Mouse (Mus musculus) myocyte (in vitro differentiated cells): ENCODE measurements around the gene Eif3a. TPM values are rescaled to one million over a fixed set of nuclear protein-coding genes. Genes with fewer than 3 reads are reported as not detected.

ENCODE experiments used
- H3K27me3 ChIP-seq: one replicate; pipeline ENCODE4 v1.6.1; 2011; ENCODE audit not compliant: control insufficient read depth, insufficient read depth, insufficient read length
- H3K36me3 ChIP-seq: one replicate; pipeline ENCODE4 v1.6.1; 2011; ENCODE audit not compliant: control insufficient read depth, insufficient read depth
- H3K4me2 ChIP-seq: one replicate; pipeline ENCODE4 v1.6.1; 2011; ENCODE audit warnings: low read depth, control low read depth
- H3K4me3 ChIP-seq: one replicate; pipeline ENCODE4 v1.5.1; 2011; ENCODE audit warnings: mild to moderate bottlenecking, control low read depth, moderate library complexity
- H3K79me2 ChIP-seq: one replicate; pipeline ENCODE4 v1.6.1; 2011; ENCODE audit not compliant: control insufficient read depth, insufficient read depth
- H3ac ChIP-seq: one replicate; pipeline ENCODE4 v1.6.1; 2011; ENCODE audit not compliant: control insufficient read depth, insufficient read length
- CEBPB ChIP-seq: IDR thresholded peaks from 2 replicates; pipeline ENCODE4 v1.6.1; 2011; ENCODE audit warnings: mild to moderate bottlenecking, moderate library complexity; ENCODE audit not compliant: poor library complexity, insufficient read depth, severe bottlenecking
- E2F4 ChIP-seq: IDR thresholded peaks from one replicate; pipeline ENCODE4 v1.6.1; 2011; ENCODE audit warnings: mild to moderate bottlenecking, control low read depth, moderate library complexity; ENCODE audit not compliant: insufficient read depth
- MAX ChIP-seq: IDR thresholded peaks from one replicate; pipeline ENCODE4 v1.6.1; 2011; ENCODE audit warnings: low read depth, mild to moderate bottlenecking, control low read depth
- MYOD1 ChIP-seq, 3 experiments: IDR thresholded peaks; one replicate each; pipeline ENCODE4 v1.6.1; 2011; ENCODE audit warnings: control low read depth in 2 of 3, low read depth in 2 of 3, mild to moderate bottlenecking in 2 of 3, moderate library complexity in 1 of 3; ENCODE audit not compliant: insufficient read length in 2 of 3, control insufficient read depth in 1 of 3
- MYOG ChIP-seq, 3 experiments: IDR thresholded peaks; one replicate each; pipeline ENCODE4 v1.6.1; 2011; ENCODE audit warnings: control low read depth in 2 of 3, low read depth in 2 of 3, mild to moderate bottlenecking in 2 of 3; ENCODE audit not compliant: insufficient read length in 2 of 3, control insufficient read depth in 1 of 3, insufficient read depth in 1 of 3
- POLR2A ChIP-seq: IDR thresholded peaks from one replicate; pipeline ENCODE4 v1.6.1; 2011; ENCODE audit warnings: low read depth, mild to moderate bottlenecking, control low read depth, moderate library complexity; ENCODE audit not compliant: insufficient read length
- POLR2AphosphoS2 ChIP-seq: IDR thresholded peaks from one replicate; pipeline ENCODE4 v1.6.1; 2011; ENCODE audit warnings: low read depth, control low read depth; ENCODE audit not compliant: insufficient read length
- REST ChIP-seq: IDR thresholded peaks from one replicate; pipeline ENCODE4 v1.6.1; 2011; ENCODE audit warnings: mild to moderate bottlenecking, control low read depth, moderate library complexity; ENCODE audit not compliant: insufficient read depth, insufficient read length
- SRF ChIP-seq: IDR thresholded peaks from one replicate; pipeline ENCODE4 v1.6.1; 2011; ENCODE audit warnings: low read depth; ENCODE audit not compliant: control insufficient read depth, insufficient read length
- TCF12 ChIP-seq: IDR thresholded peaks from one replicate; pipeline ENCODE4 v1.6.1; 2011; ENCODE audit warnings: mild to moderate bottlenecking, control low read depth; ENCODE audit not compliant: poor library complexity, insufficient read depth, severe bottlenecking
- TCF3 ChIP-seq: IDR thresholded peaks from one replicate; pipeline ENCODE4 v1.6.1; 2011; ENCODE audit warnings: low read depth, control low read depth; ENCODE audit not compliant: insufficient read length
- USF1 ChIP-seq: IDR thresholded peaks from one replicate; pipeline ENCODE4 v1.6.1; 2011; ENCODE audit warnings: low read depth, mild to moderate bottlenecking, control low read depth, moderate library complexity
- polyA plus RNA-seq: library from polyadenylated mRNA; unstranded; fragments of >200 nt; fragmentation: generic; extraction: Trizol; gene quantifications from one replicate; pipeline ENCODE4 v1.2.1, GENCODE M21; 2012; ENCODE audit warnings: missing spikeins

Gene Eif3a
- polyA plus RNA-seq, 1 experiment, result 67.9 TPM

GRCm38 (mm10) chr19:60782034-60782433 lies 8.4 kb downstream of the Eif3a start:
- Histone ChIP-seq H3K36me3 (peaks cover 54% of the 10 kb centered on the region), H3ac (no peak overlapping the region), H3K4me3 (no peak overlapping the region), H3K27me3 (no peaks in the 10 kb centered on the region), H3K79me2 (peaks cover 94% of the 10 kb centered on the region), H3K4me2 (no peak overlapping the region)
- TF ChIP-seq MYOD1 (IDR thresholded peaks at IDR 0.05; ENCODE audit: control insufficient read depth in 1 of 3, insufficient read length in 2 of 3, low read depth in 2 of 3), result no peak
- TF ChIP-seq TCF3, result no peak
- no peak for TF ChIP-seq POLR2AphosphoS2
- TF ChIP-seq CEBPB, result peak; percentile 41; the same call in 1 of the 2 replicates
- TF ChIP-seq E2F4, result no peak

- Histone ChIP-seq H3K79me2 (peaks cover 51% of the 10 kb centered on the region), H3K4me2 (no peak overlapping the region), H3K4me3 (no peak overlapping the region), H3ac (no peak overlapping the region), H3K36me3 (peaks cover 89% of the 10 kb centered on the region), H3K27me3 (no peaks in the 10 kb centered on the region)
- TF ChIP-seq TCF12, result no peak
- TF ChIP-seq SRF, result no peak
- TF ChIP-seq USF1, result no peak
- TF ChIP-seq E2F4, result no peak
- no peak for TF ChIP-seq MAX
- no peak for TF ChIP-seq MYOD1 (IDR thresholded peaks at IDR 0.05; ENCODE audit: control insufficient read depth in 1 of 3, insufficient read length in 2 of 3, low read depth in 2 of 3)
- TF ChIP-seq POLR2A, result no peak
These were observed 17.1 kb downstream of the Eif3a start for GRCm38 (mm10) chr19:60773366-60773765.

- Histone ChIP-seq H3ac (no peak overlapping the region), H3K36me3 (peaks cover 29% of the 10 kb centered on the region), H3K4me3 (no peak overlapping the region), H3K79me2 (no peaks in the 10 kb centered on the region), H3K4me2 (no peak overlapping the region), H3K27me3 (no peaks in the 10 kb centered on the region)
- TF ChIP-seq POLR2A (no peak), POLR2AphosphoS2 (peak; percentile 41)
These were observed 31.3 kb downstream of the Eif3a start for GRCm38 (mm10) chr19:60758896-60759835.

GRCm38 (mm10) chr19:60757099-60757785 lies 33.2 kb downstream of the Eif3a start:
- H3K4me3 ChIP-seq, result peak overlapping the region; percentile 14
- no peaks in the 10 kb centered on the region for H3K79me2 ChIP-seq
- peaks cover 10% of the 10 kb centered on the region for H3K36me3 ChIP-seq
- no peaks in the 10 kb centered on the region for H3K27me3 ChIP-seq
- TF ChIP-seq MAX (no peak), REST (no peak), POLR2A (peak; percentile 1), MYOG (IDR thresholded peaks at IDR 0.05; ENCODE audit: control insufficient read depth in 1 of 3, insufficient read depth in 1 of 3, insufficient read length in 2 of 3, low read depth in 2 of 3) (no peak), CEBPB (no peak)
- peak overlapping the region; percentile 14 for H3ac ChIP-seq
- H3K4me2 ChIP-seq, result peak overlapping the region; percentile 89

- peak overlapping the region; percentile 14 for H3ac ChIP-seq
- H3K27me3 ChIP-seq, result no peaks in the 10 kb centered on the region
- H3K79me2 ChIP-seq, result no peaks in the 10 kb centered on the region
- peaks cover 6% of the 10 kb centered on the region for H3K36me3 ChIP-seq
- no peak for TF ChIP-seq TCF12
- TF ChIP-seq MYOD1 (IDR thresholded peaks at IDR 0.05; ENCODE audit: control insufficient read depth in 1 of 3, insufficient read length in 2 of 3, low read depth in 2 of 3), result no peak
- TF ChIP-seq MYOG (IDR thresholded peaks at IDR 0.05; ENCODE audit: control insufficient read depth in 1 of 3, insufficient read depth in 1 of 3, insufficient read length in 2 of 3, low read depth in 2 of 3), result no peak
- TF ChIP-seq POLR2AphosphoS2, result peak; percentile 63
- no peak for TF ChIP-seq MAX
- no peak for TF ChIP-seq E2F4
- no peak for TF ChIP-seq TCF3
- TF ChIP-seq CEBPB, result no peak
- TF ChIP-seq POLR2A, result peak; percentile 17
- TF ChIP-seq USF1, result no peak
- TF ChIP-seq SRF, result no peak
- no peak for TF ChIP-seq REST
- peak overlapping the region; percentile 14 for H3K4me3 ChIP-seq
- H3K4me2 ChIP-seq, result peak overlapping the region; percentile 89
These were observed 34.0 kb downstream of the Eif3a start for GRCm38 (mm10) chr19:60756192-60757098.
